In the genomic region with DNA sequence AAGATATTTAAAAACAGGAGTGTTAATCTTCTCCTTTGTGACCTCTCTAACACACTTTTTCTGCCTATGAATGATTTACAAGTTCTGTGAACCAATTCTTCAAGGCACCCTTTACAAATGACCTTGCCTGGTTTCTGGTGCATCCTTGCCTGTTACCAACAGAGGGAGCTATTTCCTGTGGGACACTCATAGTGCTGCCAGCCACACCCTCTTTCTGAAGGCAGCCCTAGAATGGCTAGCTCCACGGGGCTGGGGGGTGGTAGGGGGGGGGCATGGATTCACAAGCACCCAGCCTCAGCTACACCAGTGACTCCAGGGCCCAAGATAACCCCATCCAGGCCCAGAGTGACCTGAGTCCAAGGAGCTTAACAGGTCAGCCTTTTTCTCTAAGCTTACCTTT, we compare ENCODE assay signal across 8 mouse cellular contexts.
DNase-seq lines count a peak whose midpoint lies in the region; TF ChIP-seq lines count a peak whose summit lies in the region.
"Had no signal": no experiment of that assay in that cellular context is flagged by ENCODE, and none has a peak within 500 bp of the region (broad histone marks: within the 10 kb centered on the region; RNA-seq: fewer than 3 reads in every experiment).

No protein-coding gene starts in this region.

- H3K27ac ChIP-seq in left cerebral cortex, adult 2 months, result no peak overlapping the region
- no peak overlapping the region for H3K27ac ChIP-seq in cortical plate, adult 2 months (ENCODE audit: insufficient read depth, low read length)
- H3K27ac ChIP-seq: liver, embryonic 13.5 days had no signal

- intact Hi-C loops in left cerebral cortex, adult 2 months (cut with DNase I), result no loop called here
- intact Hi-C loops in left cerebral cortex, postnatal 14 days (cut with DNase I), result no loop called here

- no peak for DNase-seq in left cerebral cortex, adult 2 months (ENCODE audit: extremely low spot score in 1 of 2, low spot score in 2 of 2)
- no peak for DNase-seq in left cerebral cortex, postnatal 14 days (ENCODE audit: low spot score in 2 of 2)
- DNase-seq in T-cell, adult 2 months (ENCODE audit: low spot score), result peak; percentile 26
- no peak for DNase-seq in lung, adult 2 months
- DNase-seq in thymus, postnatal 4 days, result peak; percentile 39
- no peak for DNase-seq in right cerebral cortex, postnatal 36 days (ENCODE audit: low spot score in 2 of 2)
- DNase-seq: liver, embryonic 13.5 days had no signal

- TF ChIP-seq CTCF in left cerebral cortex, adult 2 months (IDR thresholded peaks at IDR 0.05), result peak; percentile 61
- peak; percentile 49 for TF ChIP-seq CTCF in cortical plate, adult 2 months (IDR thresholded peaks at IDR 0.05; ENCODE audit: extremely low read depth, insufficient read depth, low read length)
- peak; percentile 57 for TF ChIP-seq CTCF in lung, adult 2 months (IDR thresholded peaks at IDR 0.05; ENCODE audit: insufficient read depth, low read length)

- H3K4me3 ChIP-seq in left cerebral cortex, adult 2 months, result no peak overlapping the region
- no peak overlapping the region for H3K4me3 ChIP-seq in cortical plate, adult 2 months (ENCODE audit: insufficient read depth, low read length)
- no peak overlapping the region for H3K4me3 ChIP-seq in lung, adult 2 months (replicated peaks; ENCODE audit: extremely low read depth, low read depth, low read length)
- H3K4me3 ChIP-seq: liver, embryonic 13.5 days had no signal

- no peak for TF ChIP-seq POLR2A in cortical plate, adult 2 months (IDR thresholded peaks at IDR 0.05; ENCODE audit: extremely low read depth, insufficient read depth, low read length)
- no peak for TF ChIP-seq POLR2A in lung, adult 2 months (IDR thresholded peaks at IDR 0.05; ENCODE audit: borderline replicate concordance, extremely low read depth, low read depth, low read length)

- WGBS in lung, adult 2 months, result 0% methylated on average over 1 of the region's 1 CpGs

- H3K4me1 ChIP-seq in cortical plate, adult 2 months (ENCODE audit: control insufficient read depth, insufficient read depth, low read length), result no peaks in the 10 kb centered on the region
- no peaks in the 10 kb centered on the region for H3K4me1 ChIP-seq in lung, adult 2 months (ENCODE audit: control insufficient read depth, insufficient read depth, low read length)
- H3K4me1 ChIP-seq: liver, embryonic 13.5 days had no signal

Comparison
In these comparisons a context has a peak if more than half of its experiments do, and no peak if none do; other contexts are left out.
1. DNase-seq: peak in T-cell, adult 2 months (single experiment) and thymus, postnatal 4 days (single experiment); none in left cerebral cortex, adult 2 months (0 of 2), left cerebral cortex, postnatal 14 days (0 of 2), lung, adult 2 months (single experiment) and right cerebral cortex, postnatal 36 days (0 of 2).
2. Peak in every context shown above with its lines, with median percentiles within 50 percentile points of each other: CTCF ChIP-seq.